Mouse (Mus musculus): ENCODE measurements around the gene Gpx8. TPM values are rescaled to one million over a fixed set of nuclear protein-coding genes. Genes with fewer than 3 reads are reported as not detected.
"Not testable (repeated sequence)": the region's sequence is repeated elsewhere in the genome, so short reads cannot be mapped to it uniquely, and the experiment has no call there.

The Gpx8 gene
- polyA plus RNA-seq, 1 experiment, result 1.9 TPM

- Histone ChIP-seq H3K4me1 (replicated peaks; ENCODE audit: control insufficient read depth, insufficient read depth, low read length) (peaks cover 38% of the 10 kb centered on the region), H3K36me3 (ENCODE audit: control insufficient read depth, insufficient read depth, low read length) (no peaks in the 10 kb centered on the region), H3K27me3 (ENCODE audit: control insufficient read depth, insufficient read depth, low read length) (no peaks in the 10 kb centered on the region), H3K27ac (ENCODE audit: control insufficient read depth, insufficient read depth, low read length) (no peak overlapping the region), H3K4me3 (ENCODE audit: control insufficient read depth, insufficient read depth, low read length) (peak overlapping the region; percentile 48)
- peak; percentile 34 for DNase-seq
- TF ChIP-seq CTCF (IDR thresholded peaks at IDR 0.05; ENCODE audit: borderline replicate concordance, control insufficient read depth, extremely low read depth, insufficient read depth, low read length, poor library complexity) (no peak), POLR2A (IDR thresholded peaks at IDR 0.05; ENCODE audit: control insufficient read depth, extremely low read depth, insufficient read depth, low read length, poor library complexity) (no peak)
- WGBS, result under 1% methylated on average over 40 of the region's 40 CpGs
Measured at GRCm38 (mm10) chr13:113031792-113032571, 14.2 kb downstream of the Gpx8 start.

GRCm38 (mm10) chr13:113031351-113031750, 14.9 kb downstream of the Gpx8 start:
- Histone ChIP-seq H3K27me3 (ENCODE audit: control insufficient read depth, insufficient read depth, low read length) (no peaks in the 10 kb centered on the region), H3K4me3 (ENCODE audit: control insufficient read depth, insufficient read depth, low read length) (no peak overlapping the region), H3K36me3 (ENCODE audit: control insufficient read depth, insufficient read depth, low read length) (no peaks in the 10 kb centered on the region), H3K27ac (ENCODE audit: control insufficient read depth, insufficient read depth, low read length) (no peak overlapping the region; the same call in 1 of the 2 replicates), H3K4me1 (replicated peaks; ENCODE audit: control insufficient read depth, insufficient read depth, low read length) (peaks cover 38% of the 10 kb centered on the region)
- WGBS, result 5% methylated on average over 7 of the region's 7 CpGs
- TF ChIP-seq CTCF (IDR thresholded peaks at IDR 0.05; ENCODE audit: borderline replicate concordance, control insufficient read depth, extremely low read depth, insufficient read depth, low read length, poor library complexity) (no peak), POLR2A (IDR thresholded peaks at IDR 0.05; ENCODE audit: control insufficient read depth, extremely low read depth, insufficient read depth, low read length, poor library complexity) (no peak)
- DNase-seq, result no peak

GRCm38 (mm10) chr13:113023274-113024143, 22.7 kb downstream of the Gpx8 start:
- Histone ChIP-seq H3K27me3 (ENCODE audit: control insufficient read depth, insufficient read depth, low read length) (no peaks in the 10 kb centered on the region), H3K4me1 (replicated peaks; ENCODE audit: control insufficient read depth, insufficient read depth, low read length) (peaks cover 32% of the 10 kb centered on the region), H3K27ac (ENCODE audit: control insufficient read depth, insufficient read depth, low read length) (peak overlapping the region; percentile 54), H3K36me3 (ENCODE audit: control insufficient read depth, insufficient read depth, low read length) (no peaks in the 10 kb centered on the region), H3K4me3 (ENCODE audit: control insufficient read depth, insufficient read depth, low read length) (no peak overlapping the region)
- WGBS, result 21% methylated on average over 17 of the region's 17 CpGs
- TF ChIP-seq CTCF (IDR thresholded peaks at IDR 0.05; ENCODE audit: borderline replicate concordance, control insufficient read depth, extremely low read depth, insufficient read depth, low read length, poor library complexity) (no peak), POLR2A (IDR thresholded peaks at IDR 0.05; ENCODE audit: control insufficient read depth, extremely low read depth, insufficient read depth, low read length, poor library complexity) (no peak)
- DNase-seq, result peak; percentile 48

- no peak for TF ChIP-seq CTCF (IDR thresholded peaks at IDR 0.05; ENCODE audit: borderline replicate concordance, control insufficient read depth, extremely low read depth, insufficient read depth, low read length, poor library complexity)
- no peak for TF ChIP-seq POLR2A (IDR thresholded peaks at IDR 0.05; ENCODE audit: control insufficient read depth, extremely low read depth, insufficient read depth, low read length, poor library complexity)
- Histone ChIP-seq H3K27ac (ENCODE audit: control insufficient read depth, insufficient read depth, low read length) (no peak overlapping the region; the same call in 1 of the 2 replicates), H3K36me3 (ENCODE audit: control insufficient read depth, insufficient read depth, low read length) (no peaks in the 10 kb centered on the region), H3K27me3 (ENCODE audit: control insufficient read depth, insufficient read depth, low read length) (no peaks in the 10 kb centered on the region), H3K4me1 (replicated peaks; ENCODE audit: control insufficient read depth, insufficient read depth, low read length) (peaks cover 27% of the 10 kb centered on the region), H3K4me3 (ENCODE audit: control insufficient read depth, insufficient read depth, low read length) (no peak overlapping the region)
- DNase-seq, result no peak
- 71% methylated on average over 8 of the region's 8 CpGs for WGBS
Measured at GRCm38 (mm10) chr13:113022467-113022866, 23.7 kb downstream of the Gpx8 start.

- no peak for DNase-seq
- 97% methylated on average over 2 of the region's 2 CpGs for WGBS
- TF ChIP-seq POLR2A (IDR thresholded peaks at IDR 0.05; ENCODE audit: control insufficient read depth, extremely low read depth, insufficient read depth, low read length, poor library complexity) (no peak), CTCF (IDR thresholded peaks at IDR 0.05; ENCODE audit: borderline replicate concordance, control insufficient read depth, extremely low read depth, insufficient read depth, low read length, poor library complexity) (no peak)
- Histone ChIP-seq H3K4me1 (replicated peaks; ENCODE audit: control insufficient read depth, insufficient read depth, low read length) (peaks cover 27% of the 10 kb centered on the region), H3K36me3 (ENCODE audit: control insufficient read depth, insufficient read depth, low read length) (no peaks in the 10 kb centered on the region), H3K27me3 (ENCODE audit: control insufficient read depth, insufficient read depth, low read length) (no peaks in the 10 kb centered on the region), H3K27ac (ENCODE audit: control insufficient read depth, insufficient read depth, low read length) (no peak overlapping the region), H3K4me3 (ENCODE audit: control insufficient read depth, insufficient read depth, low read length) (no peak overlapping the region)
Measured at GRCm38 (mm10) chr13:113021521-113021920, 24.7 kb downstream of the Gpx8 start.

GRCm38 (mm10) chr13:113013174-113013953, 32.8 kb downstream of the Gpx8 start:
- Histone ChIP-seq H3K4me3 (ENCODE audit: control insufficient read depth, insufficient read depth, low read length) (peak overlapping the region; percentile 43), H3K27ac (ENCODE audit: control insufficient read depth, insufficient read depth, low read length) (peak overlapping the region; percentile 29; the same call in 1 of the 2 replicates)
- not testable (repeated sequence) for H3K27me3 ChIP-seq (ENCODE audit: control insufficient read depth, insufficient read depth, low read length); DNase-seq; H3K36me3 ChIP-seq (ENCODE audit: control insufficient read depth, insufficient read depth, low read length); H3K4me1 ChIP-seq (replicated peaks; ENCODE audit: control insufficient read depth, insufficient read depth, low read length)
- 6% methylated on average over 20 of the region's 20 CpGs for WGBS
